Mouse (Mus musculus): ENCODE measurements at regions not wholly inside any gene's neighbourhood (a gene's known extent, or its start where the extent isn't known, plus 50 kb on each side); places are given as distances from the start of the nearest gene placed in this dataset.
A peak's percentile ranks its signal among the peaks of the same experiment; 100 is the strongest.

- DNase-seq (ENCODE audit: low spot score in 2 of 2) = no peak
Observed at GRCm38 (mm10) chr4:148723208-148723607, 80.1 kb downstream of the Gm572 start.

- DNase-seq (ENCODE audit: low spot score in 2 of 2) = no peak
Observed at GRCm38 (mm10) chr4:148723934-148724719, 80.1 kb upstream of the Casz1 start.

DNA sequence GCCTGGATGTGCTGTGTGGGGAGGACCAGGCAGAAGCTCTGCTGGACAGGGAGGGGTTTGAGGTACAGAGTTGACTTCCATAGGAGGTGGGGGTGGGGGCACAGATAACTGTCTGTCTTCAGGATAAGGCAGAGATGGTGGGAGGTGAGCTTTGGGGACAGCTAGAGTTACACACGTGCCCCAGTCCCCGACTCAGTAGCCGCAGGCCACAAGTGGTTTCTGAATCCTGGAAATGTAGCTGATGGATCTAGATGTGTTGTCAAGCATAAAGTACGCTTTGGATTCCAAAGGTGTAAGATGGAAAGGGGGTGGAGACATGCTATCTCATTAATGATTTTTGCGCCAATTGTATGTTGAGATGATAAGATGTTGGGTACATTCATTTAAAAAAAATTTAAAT is 75.4 kb upstream of the Casz1 start:
- DNase-seq (ENCODE audit: low spot score in 2 of 2) = no peak

DNA sequence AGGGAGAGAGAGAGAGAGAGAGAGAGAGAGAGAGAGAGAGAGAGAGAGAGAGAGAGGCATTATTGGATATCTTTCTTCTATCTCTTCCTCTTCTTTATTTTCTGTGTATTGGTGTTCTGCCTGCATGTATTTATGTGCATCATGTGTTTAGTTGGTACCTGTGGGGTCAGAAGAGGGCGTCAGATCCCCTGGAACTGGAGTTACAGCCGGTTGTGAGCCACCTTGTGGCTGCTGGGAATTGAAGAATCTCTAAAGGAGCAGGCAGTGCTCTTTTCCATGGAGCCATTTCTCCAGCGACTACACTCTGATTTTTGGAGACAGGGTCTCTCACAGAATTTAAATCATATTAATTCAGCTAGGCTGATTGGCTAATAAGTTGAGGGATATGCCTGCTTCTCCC is 72.6 kb upstream of the Casz1 start:
- DNase-seq (ENCODE audit: low spot score in 2 of 2) = no peak

GRCm38 (mm10) chr4:148734061-148734460 is 70.2 kb upstream of the Casz1 start:
- DNase-seq (ENCODE audit: low spot score in 2 of 2) = no peak

DNA sequence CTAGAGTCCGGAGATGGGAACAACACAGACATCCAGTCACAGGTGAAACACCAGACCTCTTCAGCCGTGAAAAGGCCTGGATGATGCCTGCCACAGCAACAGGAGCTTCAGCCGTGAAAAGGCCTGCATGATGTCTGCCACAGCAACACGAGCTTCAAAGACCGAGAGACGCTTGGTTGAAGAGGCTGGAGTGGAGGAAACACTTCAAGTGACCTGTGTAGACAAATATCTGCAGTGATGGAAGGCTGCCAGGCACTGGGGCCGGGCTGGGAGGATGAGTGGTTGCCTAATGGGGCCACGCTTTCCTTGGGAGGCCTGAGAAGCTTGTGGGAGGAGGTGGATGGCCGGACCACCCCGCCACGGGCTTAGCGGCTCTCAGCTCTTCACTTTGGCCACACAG is 69.7 kb upstream of the Casz1 start:
- DNase-seq (ENCODE audit: low spot score in 2 of 2) = no peak

- no peak for DNase-seq (ENCODE audit: low spot score in 2 of 2)
Observed at GRCm38 (mm10) chr4:148738601-148739530, 65.4 kb upstream of the Casz1 start.

GRCm38 (mm10) chr4:148742549-148743413 is 61.4 kb upstream of the Casz1 start:
- DNase-seq (ENCODE audit: low spot score in 2 of 2) = peak; percentile 21 to 55

DNA sequence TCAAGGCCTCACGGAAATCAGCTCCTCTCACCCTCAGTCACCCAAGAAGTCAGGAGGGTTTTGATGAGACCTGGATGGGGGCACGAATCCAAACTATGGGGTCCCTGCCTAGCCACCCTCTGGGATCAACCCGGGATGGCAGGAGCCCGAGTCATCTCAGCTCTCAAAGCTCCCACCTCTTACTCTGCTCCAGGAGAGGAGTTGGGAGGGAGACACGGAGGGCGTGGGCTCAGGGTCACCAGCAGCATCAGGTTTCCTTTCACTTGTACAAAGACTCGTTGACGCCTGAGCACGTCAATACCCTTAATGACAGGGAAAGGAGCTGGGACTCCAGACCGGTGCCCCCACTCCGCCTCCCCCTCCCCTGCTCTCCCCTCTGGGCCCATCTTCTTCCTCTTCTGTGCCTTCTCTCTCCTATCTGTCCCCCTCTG is 60.8 kb upstream of the Casz1 start:
- DNase-seq (ENCODE audit: low spot score in 2 of 2) = no peak

DNA sequence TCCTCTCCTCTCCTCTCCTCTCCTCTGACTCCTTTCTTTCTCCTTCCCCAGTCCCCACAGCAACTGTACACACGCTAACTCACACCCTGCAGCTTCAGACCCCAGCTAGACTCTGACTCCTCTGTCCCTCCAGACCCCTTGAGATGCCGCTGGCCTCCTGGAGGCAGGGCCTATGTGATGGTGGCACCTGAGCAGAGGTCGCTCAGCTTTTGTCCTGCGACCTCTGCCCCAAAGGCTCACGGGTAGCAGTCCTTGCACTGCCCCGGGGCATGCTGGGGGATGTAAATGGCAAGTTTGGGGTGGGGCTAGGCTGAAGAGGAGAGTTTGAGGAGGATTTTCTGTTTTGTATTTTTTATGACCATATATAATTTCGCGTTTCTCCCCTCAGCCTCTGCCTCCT is 60.2 kb upstream of the Casz1 start:
- no peak for DNase-seq (ENCODE audit: low spot score in 2 of 2)

- no peak for DNase-seq (ENCODE audit: low spot score in 2 of 2)
Observed at GRCm38 (mm10) chr4:148746460-148747314, 57.5 kb upstream of the Casz1 start.

GRCm38 (mm10) chr4:148747315-148747644 is 56.9 kb upstream of the Casz1 start:
- no peak for DNase-seq (ENCODE audit: low spot score in 2 of 2)

- no peak for DNase-seq (ENCODE audit: low spot score in 2 of 2)
Observed at GRCm38 (mm10) chr4:148750030-148750429, 54.2 kb upstream of the Casz1 start.

DNA sequence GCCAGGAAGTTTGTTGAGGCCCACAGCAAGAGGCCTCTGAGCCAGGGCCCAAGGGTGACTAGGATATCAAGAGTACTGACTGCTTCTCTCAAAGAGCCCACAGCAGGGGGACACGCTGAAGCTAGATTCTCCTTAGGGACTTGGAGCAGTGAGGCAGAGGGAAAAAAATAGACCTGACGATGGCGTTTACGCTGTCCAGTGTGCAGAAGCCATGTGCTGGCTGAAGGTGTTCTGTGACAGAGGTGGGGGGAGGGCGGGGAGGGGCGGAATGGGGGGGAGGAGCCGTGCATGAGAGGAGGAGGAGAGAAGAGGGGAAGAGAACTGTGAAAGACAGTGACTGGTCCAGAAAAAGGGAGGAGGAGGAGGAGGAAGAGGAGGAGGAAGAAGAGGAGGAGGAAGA is 52.6 kb upstream of the Casz1 start:
- no peak for DNase-seq (ENCODE audit: low spot score in 2 of 2)

DNA sequence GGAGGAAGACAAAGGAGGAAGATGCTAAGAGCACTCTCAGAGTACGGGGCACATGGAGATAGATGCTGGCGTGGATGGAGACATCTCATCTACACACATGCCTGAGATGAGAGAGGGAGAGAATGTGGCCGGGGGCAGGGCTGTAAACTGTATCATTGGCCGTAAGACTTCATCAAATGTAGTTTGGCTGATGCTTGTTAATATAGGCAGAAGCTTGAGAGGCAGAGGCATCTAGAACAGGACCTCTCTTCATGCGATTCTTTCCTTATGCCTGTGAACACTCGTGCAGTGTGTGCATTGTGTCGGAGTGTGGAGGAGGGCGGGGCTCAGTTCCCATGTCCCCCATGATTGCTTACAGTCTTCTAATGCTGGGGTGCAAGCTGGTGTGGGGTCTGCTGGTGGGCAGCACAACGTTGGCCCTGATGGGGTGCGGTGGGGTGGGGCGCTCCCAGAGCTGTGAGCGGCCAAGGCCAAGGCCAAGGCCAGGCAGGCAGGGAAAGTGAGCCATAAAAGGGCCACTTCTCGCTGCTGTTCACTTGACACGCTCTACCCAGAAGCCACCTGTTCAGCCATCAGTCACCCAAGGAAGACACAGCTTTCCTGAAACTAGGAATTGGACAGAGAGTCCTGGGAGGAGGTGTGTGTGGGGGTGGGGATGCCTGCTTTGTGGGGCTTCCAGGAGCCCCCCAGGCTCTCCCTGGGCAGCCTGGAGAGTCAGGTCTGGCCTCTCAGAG is 51.7 kb upstream of the Casz1 start:
- DNase-seq (ENCODE audit: low spot score in 2 of 2) = no peak

DNA sequence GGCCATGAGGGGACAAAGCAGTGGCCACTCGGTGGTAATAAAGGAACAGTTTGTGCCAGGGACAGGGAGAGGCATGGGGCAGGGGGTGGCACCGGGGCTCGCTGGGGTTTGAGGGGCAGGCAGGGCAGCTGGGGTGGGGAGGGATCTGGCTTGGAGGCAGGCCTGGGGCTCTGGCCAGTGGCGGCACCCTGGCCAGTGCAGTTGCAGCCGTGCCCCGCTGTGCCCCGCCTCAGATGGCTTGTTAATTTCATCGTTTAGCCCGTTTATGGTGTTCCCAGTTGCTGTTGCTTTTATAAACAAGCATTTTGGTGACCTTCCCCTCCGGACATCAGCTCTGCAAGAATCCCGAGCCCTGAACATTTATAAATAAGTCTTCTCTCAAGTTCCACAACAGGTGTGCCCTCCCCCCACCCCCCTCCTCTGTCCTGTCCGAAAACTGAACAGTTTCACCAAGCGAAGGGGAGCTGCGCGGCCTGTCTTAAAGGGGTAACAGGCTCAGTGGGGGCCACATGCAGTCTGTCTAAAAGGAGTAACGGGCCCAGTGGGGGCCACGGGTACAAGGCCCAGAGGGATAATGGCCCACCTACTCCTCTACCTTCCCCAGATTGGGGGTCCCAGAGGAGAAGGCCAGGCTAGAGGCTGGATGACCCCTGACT is 51.0 kb upstream of the Casz1 start:
- DNase-seq (ENCODE audit: low spot score in 2 of 2) = no peak

DNA sequence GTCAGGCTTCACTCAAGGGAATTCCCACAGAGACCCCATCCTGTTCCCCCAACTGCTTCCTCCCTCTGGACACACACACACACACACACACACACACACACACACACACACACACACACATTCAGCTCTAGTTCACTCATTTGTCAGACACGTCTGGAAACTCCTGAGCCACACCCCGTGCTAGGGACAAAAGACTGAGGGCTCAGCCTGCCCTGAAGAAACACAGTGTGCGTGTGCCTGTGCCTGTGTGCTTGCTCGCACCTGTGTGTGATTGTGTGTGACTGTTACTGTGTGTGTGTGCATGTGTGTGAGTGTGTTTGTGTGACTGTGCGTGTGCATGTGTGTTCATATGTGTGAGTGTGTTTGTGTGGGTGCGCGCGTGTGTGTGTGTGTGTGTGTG is 50.4 kb upstream of the Casz1 start:
- DNase-seq (ENCODE audit: low spot score in 2 of 2) = no peak
